Mouse (Mus musculus) ES-Bruce4 (cell line): ENCODE measurements at regions not wholly inside any gene's neighbourhood (a gene's known extent, or its start where the extent isn't known, plus 50 kb on each side); places are given as distances from the start of the nearest gene placed in this dataset.

Experiments used
- CTCF ChIP-seq: IDR thresholded peaks from one replicate; pipeline ENCODE4 v1.8.1; 2011; ENCODE audit warnings: low read depth, low read length
- EP300 ChIP-seq: IDR thresholded peaks from 2 replicates; pipeline ENCODE4 v1.6.1; 2011; ENCODE audit warnings: low read depth, low read length; ENCODE audit not compliant: insufficient read depth

DNA sequence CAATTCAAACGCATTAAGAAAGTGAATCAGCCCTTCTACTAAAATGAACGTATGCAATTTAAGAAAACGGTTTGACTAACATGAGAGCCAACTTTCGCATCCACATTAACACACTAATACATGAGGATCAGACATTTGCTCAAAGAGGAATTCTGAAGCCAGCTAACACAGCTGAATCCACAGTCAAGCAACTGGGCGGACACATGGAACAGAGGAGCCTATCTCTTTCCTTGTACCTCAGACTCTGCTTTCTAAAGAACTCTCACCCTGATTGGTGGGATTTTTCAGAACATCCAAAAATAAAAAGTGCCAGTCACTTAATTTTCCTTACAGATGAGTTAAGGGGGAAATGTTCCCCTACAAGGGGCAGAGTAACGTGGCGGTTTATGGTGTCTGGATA lies 161.3 kb upstream of the Tas2r134 start:
- TF ChIP-seq CTCF (no peak), EP300 (no peak)
